Mouse (Mus musculus): Measurements from ENCODE around the gene Tbc1d4. TPM values are rescaled to one million over a fixed set of nuclear protein-coding genes. Genes with fewer than 3 reads are reported as not detected.

Tbc1d4 gene
- polyA plus RNA-seq, 1 experiment from 2014 or later = 8.8 TPM

- Histone ChIP-seq H3K27ac (no peak overlapping the region), H3K9ac (no peak overlapping the region), H3K9me3 (no peaks in the 10 kb centered on the region), H3K27me3 (replicated peaks) (no peaks in the 10 kb centered on the region; the same call in 1 of the 2 replicates), H3K36me3 (replicated peaks) (no peaks in the 10 kb centered on the region), H3K4me3 (no peak overlapping the region), H3K4me1 (no peaks in the 10 kb centered on the region), H3K4me2 (no peak overlapping the region)
- 81% methylated on average over 6 of the region's 6 CpGs for WGBS
- ATAC-seq (replicated peaks) = no peak
Observed at GRCm38 (mm10) chr14:101517801-101518200, 91.2 kb downstream of the Tbc1d4 start.

DNA sequence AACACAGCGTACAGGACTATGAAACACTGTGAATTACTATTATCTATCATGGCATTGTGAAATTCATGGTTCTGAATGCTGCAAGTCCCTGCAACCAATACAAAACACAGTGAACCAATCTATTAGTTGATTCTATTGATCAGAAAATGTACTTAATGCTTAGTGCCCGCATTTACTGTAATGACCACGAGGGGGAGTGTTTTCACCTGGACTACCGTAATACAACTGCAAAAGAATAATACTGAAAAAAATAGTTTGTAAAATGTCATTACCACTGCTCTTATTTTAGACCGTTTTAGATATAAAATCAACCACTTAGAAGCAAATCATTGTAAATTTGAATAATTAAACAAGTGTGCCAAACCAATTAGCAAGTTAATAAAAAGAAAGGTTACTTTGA, 91.7 kb downstream of the Tbc1d4 start:
- WGBS = 26% methylated on average over 5 of the region's 5 CpGs
- H3K36me3 ChIP-seq (replicated peaks) = no peaks in the 10 kb centered on the region
- no peak for ATAC-seq (replicated peaks)
- H3K27ac ChIP-seq = no peak overlapping the region
- H3K4me3 ChIP-seq = no peak overlapping the region
- no peaks in the 10 kb centered on the region for H3K9me3 ChIP-seq
- no peak overlapping the region for H3K4me2 ChIP-seq
- no peak overlapping the region for H3K9ac ChIP-seq
- H3K4me1 ChIP-seq = no peaks in the 10 kb centered on the region
- H3K27me3 ChIP-seq (replicated peaks) = no peaks in the 10 kb centered on the region; the same call in 1 of the 2 replicates

GRCm38 (mm10) chr14:101516864-101517263, 92.1 kb downstream of the Tbc1d4 start:
- H3K9ac ChIP-seq = no peak overlapping the region
- WGBS = 17% methylated on average over 5 of the region's 5 CpGs

DNA sequence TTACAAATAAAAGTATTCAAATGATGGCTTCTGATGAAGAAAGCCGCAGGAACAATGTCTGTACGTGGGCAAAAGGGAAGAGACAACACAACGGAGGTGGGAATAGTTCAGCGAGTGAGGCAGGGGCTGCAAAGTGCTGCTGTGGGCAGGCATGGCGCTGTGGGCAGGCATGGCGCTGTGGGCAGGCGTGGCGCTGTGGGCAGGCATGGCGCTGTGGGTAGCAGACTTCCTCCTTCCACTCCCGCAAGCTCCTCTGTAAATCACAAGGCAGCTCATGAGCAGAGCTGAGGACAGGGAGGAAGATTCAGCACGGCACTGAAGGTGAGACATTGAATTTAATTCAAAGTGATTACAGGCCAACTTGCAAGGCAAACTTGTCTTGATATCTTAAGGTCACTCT, 93.0 kb downstream of the Tbc1d4 start:
- Histone ChIP-seq H3K4me1 (no peaks in the 10 kb centered on the region), H3K4me3 (no peak overlapping the region)
- WGBS = 93% methylated on average over 11 of the region's 11 CpGs

More at GRCm38 (mm10) chr14:101516864-101517263, 92.1 kb downstream of the Tbc1d4 start:
- Histone ChIP-seq H3K36me3 (replicated peaks) (no peaks in the 10 kb centered on the region), H3K4me1 (no peaks in the 10 kb centered on the region), H3K27me3 (replicated peaks) (no peaks in the 10 kb centered on the region; the same call in 1 of the 2 replicates), H3K4me3 (no peak overlapping the region), H3K27ac (no peak overlapping the region), H3K9me3 (no peaks in the 10 kb centered on the region), H3K4me2 (no peak overlapping the region)
- no peak for ATAC-seq (replicated peaks)

GRCm38 (mm10) chr14:101515271-101515670, 93.7 kb downstream of the Tbc1d4 start:
- H3K4me3 ChIP-seq = no peak overlapping the region
- no peaks in the 10 kb centered on the region for H3K4me1 ChIP-seq
- no peak overlapping the region for H3K27ac ChIP-seq
- H3K36me3 ChIP-seq (replicated peaks) = no peaks in the 10 kb centered on the region
- no peak for ATAC-seq (replicated peaks)
- H3K9me3 ChIP-seq = no peaks in the 10 kb centered on the region
- H3K4me2 ChIP-seq = no peak overlapping the region
- no peak overlapping the region for H3K9ac ChIP-seq
- no peaks in the 10 kb centered on the region; the same call in 1 of the 2 replicates for H3K27me3 ChIP-seq (replicated peaks)
- 75% methylated on average over 4 of the region's 4 CpGs for WGBS

More for the DNA sequence above, 93.0 kb downstream of the Tbc1d4 start:
- Histone ChIP-seq H3K9me3 (no peaks in the 10 kb centered on the region), H3K9ac (no peak overlapping the region), H3K36me3 (replicated peaks) (no peaks in the 10 kb centered on the region), H3K4me2 (no peak overlapping the region), H3K27me3 (replicated peaks) (no peaks in the 10 kb centered on the region; the same call in 1 of the 2 replicates), H3K27ac (no peak overlapping the region)
- ATAC-seq (replicated peaks) = no peak; the same call in 1 of the 2 replicates

DNA sequence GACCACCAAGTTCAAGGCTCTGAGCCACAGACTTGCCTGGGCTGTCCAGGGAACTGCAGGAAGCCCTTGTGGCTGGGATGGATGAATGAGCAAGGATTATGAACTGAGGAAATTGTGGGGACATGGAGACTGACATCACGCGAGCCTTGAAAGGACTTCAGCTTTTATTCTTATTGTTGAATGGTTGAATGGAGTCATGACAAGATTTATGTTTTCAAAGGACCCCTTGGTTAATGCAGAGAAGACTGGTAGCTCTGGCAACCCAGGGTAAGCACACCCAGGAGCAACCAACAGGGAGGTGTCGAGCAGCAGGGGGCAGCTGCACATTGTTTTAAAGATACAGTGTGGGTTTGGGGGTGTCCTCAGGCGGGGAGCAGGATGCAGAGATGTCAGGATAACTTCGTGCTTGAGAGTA, 94.4 kb downstream of the Tbc1d4 start:
- ATAC-seq (replicated peaks) = no peak
- H3K27ac ChIP-seq = no peak overlapping the region
- 29% methylated on average over 5 of the region's 5 CpGs for WGBS
- no peak overlapping the region for H3K4me3 ChIP-seq
- H3K27me3 ChIP-seq (replicated peaks) = no peaks in the 10 kb centered on the region; the same call in 1 of the 2 replicates
- H3K36me3 ChIP-seq (replicated peaks) = no peaks in the 10 kb centered on the region
- H3K9ac ChIP-seq = no peak overlapping the region
- H3K4me2 ChIP-seq = no peak overlapping the region
- no peaks in the 10 kb centered on the region for H3K4me1 ChIP-seq
- H3K9me3 ChIP-seq = no peaks in the 10 kb centered on the region

GRCm38 (mm10) chr14:101513163-101513562, 95.8 kb downstream of the Tbc1d4 start:
- ATAC-seq (replicated peaks) = no peak
- WGBS = 73% methylated on average over 11 of the region's 11 CpGs

DNA sequence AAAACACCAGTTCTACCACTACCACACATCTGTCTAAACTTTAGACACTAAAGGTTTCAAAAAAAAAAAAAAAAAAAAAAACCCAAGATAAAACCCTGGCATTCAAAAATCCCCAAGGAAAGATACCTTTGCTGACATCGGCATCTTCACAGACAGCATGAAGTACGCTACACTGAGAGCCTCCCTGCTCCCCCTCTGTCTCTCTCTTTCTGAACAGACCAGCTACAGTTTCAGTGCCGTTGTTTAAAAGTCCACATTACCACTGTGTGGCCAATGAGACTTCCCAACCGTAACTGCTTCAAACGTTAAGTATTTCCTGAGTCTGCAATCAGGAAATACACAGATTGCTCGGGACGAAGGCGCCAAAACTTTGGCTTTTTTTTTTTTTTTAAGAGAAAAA, 97.6 kb downstream of the Tbc1d4 start:
- Histone ChIP-seq H3K9ac (no peak overlapping the region), H3K36me3 (replicated peaks) (no peaks in the 10 kb centered on the region), H3K27me3 (replicated peaks) (no peaks in the 10 kb centered on the region; the same call in 1 of the 2 replicates), H3K27ac (no peak overlapping the region), H3K4me3 (no peak overlapping the region), H3K4me2 (no peak overlapping the region), H3K9me3 (no peaks in the 10 kb centered on the region), H3K4me1 (no peaks in the 10 kb centered on the region)
- 69% methylated on average over 8 of the region's 8 CpGs for WGBS
- ATAC-seq (replicated peaks) = no peak

More at GRCm38 (mm10) chr14:101513163-101513562, 95.8 kb downstream of the Tbc1d4 start:
- Histone ChIP-seq H3K9me3 (no peaks in the 10 kb centered on the region), H3K9ac (no peak overlapping the region), H3K4me1 (no peaks in the 10 kb centered on the region), H3K4me3 (no peak overlapping the region), H3K36me3 (replicated peaks) (no peaks in the 10 kb centered on the region), H3K27me3 (replicated peaks) (no peaks in the 10 kb centered on the region; the same call in 1 of the 2 replicates), H3K27ac (no peak overlapping the region), H3K4me2 (no peak overlapping the region)

GRCm38 (mm10) chr14:101510540-101511313, 98.3 kb downstream of the Tbc1d4 start:
- 68% methylated on average over 13 of the region's 13 CpGs for WGBS
- H3K4me3 ChIP-seq = no peak overlapping the region
- no peak overlapping the region for H3K27ac ChIP-seq
- no peaks in the 10 kb centered on the region for H3K36me3 ChIP-seq (replicated peaks)
- H3K4me2 ChIP-seq = no peak overlapping the region
- 0 out of 2 replicates have a peak, but pooled peaks have one; percentile 43 for ATAC-seq (replicated peaks)
- no peaks in the 10 kb centered on the region for H3K9me3 ChIP-seq
- H3K9ac ChIP-seq = no peak overlapping the region
- no peaks in the 10 kb centered on the region; the same call in 1 of the 2 replicates for H3K27me3 ChIP-seq (replicated peaks)
- no peaks in the 10 kb centered on the region for H3K4me1 ChIP-seq

DNA sequence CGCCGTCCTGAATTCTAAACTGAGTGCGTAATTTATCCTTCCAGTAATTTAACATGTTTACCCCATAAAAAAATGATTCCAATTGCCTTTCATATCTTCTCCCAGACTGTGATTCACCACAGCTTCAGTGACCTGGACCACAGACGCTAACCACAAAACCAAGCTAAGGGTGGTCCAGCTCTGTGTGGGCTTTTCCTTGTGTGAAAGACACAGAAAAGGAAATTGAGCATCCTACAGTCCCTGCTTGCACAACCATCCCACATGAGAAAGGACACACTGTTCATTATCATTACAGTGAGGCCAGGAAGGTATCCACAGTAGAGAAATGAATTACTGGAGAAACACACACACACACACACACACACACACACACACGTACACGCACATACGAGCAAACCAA, 99.2 kb downstream of the Tbc1d4 start:
- H3K4me3 ChIP-seq = no peak overlapping the region
- no peaks in the 10 kb centered on the region; the same call in 1 of the 2 replicates for H3K27me3 ChIP-seq (replicated peaks)
- H3K36me3 ChIP-seq (replicated peaks) = no peaks in the 10 kb centered on the region
- no peak overlapping the region for H3K27ac ChIP-seq
- no peaks in the 10 kb centered on the region for H3K9me3 ChIP-seq
- ATAC-seq (replicated peaks) = no peak
- no peak overlapping the region for H3K4me2 ChIP-seq
- no peak overlapping the region for H3K9ac ChIP-seq
- 88% methylated on average over 7 of the region's 7 CpGs for WGBS
- no peaks in the 10 kb centered on the region for H3K4me1 ChIP-seq

DNA sequence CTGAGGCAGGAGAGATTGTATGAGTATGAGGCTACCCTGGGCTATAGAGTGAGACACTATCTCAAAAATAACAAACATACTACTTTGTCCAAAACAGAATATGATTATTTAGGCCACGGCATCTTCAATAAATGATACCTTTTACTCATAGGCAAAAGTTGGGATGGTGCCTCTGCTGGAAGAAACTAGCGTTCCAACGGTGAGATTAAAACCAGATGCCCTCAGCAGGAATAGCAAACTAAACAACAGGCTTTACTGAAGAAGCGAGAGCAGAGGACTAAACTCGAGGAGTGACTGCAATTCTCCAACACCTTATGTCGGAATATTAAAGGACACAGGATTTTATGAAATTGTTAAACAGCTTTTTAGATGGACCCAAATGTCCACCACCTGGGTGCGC, 101.0 kb downstream of the Tbc1d4 start:
- no peak overlapping the region for H3K9ac ChIP-seq
- no peaks in the 10 kb centered on the region for H3K36me3 ChIP-seq (replicated peaks)
- H3K27ac ChIP-seq = no peak overlapping the region
- H3K9me3 ChIP-seq = no peaks in the 10 kb centered on the region
- ATAC-seq (replicated peaks) = no peak
- H3K27me3 ChIP-seq (replicated peaks) = no peaks in the 10 kb centered on the region
- WGBS = 86% methylated on average over 7 of the region's 7 CpGs
- H3K4me3 ChIP-seq = no peak overlapping the region
- no peak overlapping the region for H3K4me2 ChIP-seq
- H3K4me1 ChIP-seq = no peaks in the 10 kb centered on the region

- H3K36me3 ChIP-seq (replicated peaks) = no peaks in the 10 kb centered on the region
- H3K9me3 ChIP-seq = no peaks in the 10 kb centered on the region
- no peak for ATAC-seq (replicated peaks)
- no peaks in the 10 kb centered on the region for H3K4me1 ChIP-seq
- H3K4me2 ChIP-seq = no peak overlapping the region
- WGBS = 91% methylated on average over 17 of the region's 17 CpGs
- no peak overlapping the region for H3K27ac ChIP-seq
- H3K27me3 ChIP-seq (replicated peaks) = no peaks in the 10 kb centered on the region
- H3K4me3 ChIP-seq = no peak overlapping the region
- no peak overlapping the region for H3K9ac ChIP-seq
Observed at GRCm38 (mm10) chr14:101507146-101507545, 101.8 kb downstream of the Tbc1d4 start.

DNA sequence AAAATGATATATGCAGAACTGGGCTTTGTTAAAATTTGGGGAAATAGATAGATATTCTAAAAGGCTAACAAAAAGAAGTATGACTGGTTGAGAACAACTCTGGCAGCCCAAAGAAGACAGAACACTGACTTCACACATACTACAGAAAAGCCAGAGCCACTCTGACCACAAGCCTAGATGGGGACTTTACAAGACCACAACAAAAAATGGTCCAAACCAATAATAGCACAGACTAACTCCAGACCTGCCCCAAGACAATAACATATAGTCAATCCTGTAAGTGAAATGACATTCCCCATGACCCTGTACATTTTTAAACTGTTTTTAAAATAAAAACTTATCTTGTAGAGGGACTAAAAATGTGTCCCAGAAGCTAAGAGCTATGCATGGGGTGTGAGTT, 103.2 kb downstream of the Tbc1d4 start:
- no peak overlapping the region for H3K9ac ChIP-seq
- no peak overlapping the region for H3K27ac ChIP-seq
- no peaks in the 10 kb centered on the region for H3K27me3 ChIP-seq (replicated peaks)
- no peak overlapping the region for H3K4me2 ChIP-seq
- ATAC-seq (replicated peaks) = no peak
- H3K9me3 ChIP-seq = no peaks in the 10 kb centered on the region
- no peaks in the 10 kb centered on the region for H3K36me3 ChIP-seq (replicated peaks)
- H3K4me1 ChIP-seq = no peaks in the 10 kb centered on the region
- H3K4me3 ChIP-seq = no peak overlapping the region
